Mouse (Mus musculus): ENCODE results near the gene Pitpnm3. TPM values are rescaled to one million over a fixed set of nuclear protein-coding genes. Genes with fewer than 3 reads are reported as not detected.

Gene Pitpnm3
- polyA plus RNA-seq, 1 experiment from 2014 or later, result 0.63 TPM

DNA sequence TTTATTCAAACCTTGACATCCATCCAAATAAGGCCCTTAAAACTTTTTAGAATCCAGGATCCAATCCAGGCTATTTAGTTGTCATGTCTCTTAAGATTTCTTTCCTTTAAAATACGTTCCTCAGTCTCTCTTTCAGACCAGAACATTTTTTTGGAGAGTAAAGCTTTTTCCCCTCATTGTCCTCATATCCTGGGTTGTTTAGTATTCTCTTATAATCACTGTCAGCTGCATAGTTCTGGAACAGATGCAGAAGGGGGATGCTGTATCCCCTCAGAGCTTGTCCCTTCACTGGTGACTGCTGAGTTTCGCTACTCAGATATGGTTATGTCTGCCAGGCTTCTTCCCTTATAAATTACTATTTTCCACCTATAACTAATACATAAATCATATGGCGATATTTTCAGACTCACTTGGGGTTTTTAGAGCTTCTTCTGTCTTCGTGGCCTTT, 20.4 kb upstream of the Pitpnm3 start:
- no peak overlapping the region for H3K9ac ChIP-seq
- H3K4me3 ChIP-seq, result no peak overlapping the region
- H3K4me1 ChIP-seq, result peaks cover 21% of the 10 kb centered on the region
- H3K9me3 ChIP-seq (replicated peaks), result no peaks in the 10 kb centered on the region
- H3K27ac ChIP-seq, result peak overlapping the region; percentile 7; the same call in 1 of the 2 replicates
- ATAC-seq, result no peak
- 72% methylated on average over 4 of the region's 4 CpGs for WGBS
- H3K36me3 ChIP-seq (ENCODE audit: poor library complexity, severe bottlenecking), result peaks cover 56% of the 10 kb centered on the region
- no peaks in the 10 kb centered on the region for H3K27me3 ChIP-seq
- H3K4me2 ChIP-seq, result no peak overlapping the region

DNA sequence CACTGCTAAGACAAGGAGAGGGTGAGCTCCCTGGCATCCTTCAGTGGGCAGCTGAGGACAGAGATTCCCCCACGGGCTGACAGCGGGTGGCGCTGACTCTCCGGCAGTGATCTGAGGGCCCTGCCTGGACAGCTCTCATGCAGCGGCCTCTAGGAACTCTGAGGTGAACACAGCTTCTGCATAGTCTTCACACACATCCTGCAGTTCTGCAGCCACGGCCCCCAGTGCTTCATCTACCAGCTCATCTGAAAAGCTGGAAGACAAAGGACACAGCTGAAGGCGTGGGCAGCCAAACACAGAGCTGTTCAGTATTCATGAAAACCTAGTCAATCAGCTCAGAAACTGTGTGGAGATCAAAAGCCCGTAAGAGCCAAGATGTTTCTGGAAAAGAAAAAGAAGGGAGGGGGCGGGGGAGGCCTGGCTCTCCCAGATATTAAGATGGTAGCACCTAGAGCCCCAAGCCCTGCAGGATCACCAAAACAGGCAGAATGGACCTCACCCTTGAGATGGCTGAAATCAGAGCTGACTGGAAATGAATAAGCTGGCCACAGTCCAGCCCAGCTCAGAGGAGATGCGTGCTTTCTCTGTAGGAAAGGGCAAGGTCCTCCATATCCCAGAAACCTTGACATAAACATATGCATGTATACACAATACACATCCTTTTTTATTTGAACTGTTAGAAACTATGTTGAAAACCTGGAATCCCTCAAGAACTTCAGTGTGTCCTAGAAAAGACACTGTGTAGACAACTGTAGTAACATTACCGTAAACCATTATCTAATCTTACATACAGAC, 19.8 kb upstream of the Pitpnm3 start:
- Histone ChIP-seq H3K4me1 (peaks cover 21% of the 10 kb centered on the region), H3K9ac (no peak overlapping the region), H3K4me2 (0 out of 2 replicates have a peak overlapping the region, but pooled peaks have one; percentile 17), H3K9me3 (replicated peaks) (no peaks in the 10 kb centered on the region), H3K36me3 (ENCODE audit: poor library complexity, severe bottlenecking) (peaks cover 56% of the 10 kb centered on the region), H3K4me3 (no peak overlapping the region), H3K27ac (peak overlapping the region; percentile 79), H3K27me3 (no peaks in the 10 kb centered on the region)
- ATAC-seq, result peak; percentile 58
- WGBS, result 45% methylated on average over 11 of the region's 11 CpGs

DNA sequence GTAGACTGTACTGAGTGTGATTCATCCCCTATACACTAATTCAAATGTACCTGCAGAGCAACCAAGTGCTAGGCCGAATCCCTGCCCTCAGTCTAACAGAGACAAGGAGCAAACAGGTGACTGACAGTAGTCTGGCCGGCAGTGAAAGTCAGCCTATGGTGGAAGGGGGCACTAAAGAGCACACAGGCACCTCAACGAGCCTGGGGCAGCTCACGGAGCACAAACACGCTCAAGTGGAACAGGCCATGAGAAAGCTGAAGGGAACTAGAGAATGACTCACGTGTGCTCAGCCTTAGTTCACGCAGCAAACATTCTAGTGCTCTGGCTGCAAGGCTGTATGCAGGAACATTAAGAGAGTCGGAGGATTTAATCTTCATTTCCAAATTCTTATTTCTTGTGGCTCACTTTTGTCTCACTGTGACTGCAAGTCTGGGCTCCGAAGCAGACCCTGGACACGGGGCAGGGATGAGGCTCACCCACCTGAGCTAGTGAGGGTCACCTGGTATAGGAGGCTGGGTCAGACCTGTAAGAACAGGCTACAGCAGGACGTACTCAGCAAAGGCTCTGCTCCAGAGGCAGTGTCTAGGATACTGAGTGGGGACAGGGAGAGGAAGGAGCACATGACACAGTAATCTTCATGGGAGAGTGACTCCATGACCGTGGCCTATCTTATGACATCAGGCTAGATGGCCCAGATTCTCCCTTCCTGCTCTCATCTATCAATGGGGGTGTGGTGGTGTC, 17.7 kb upstream of the Pitpnm3 start:
- 76% methylated on average over 12 of the region's 12 CpGs for WGBS
- Histone ChIP-seq H3K4me3 (no peak overlapping the region), H3K36me3 (ENCODE audit: poor library complexity, severe bottlenecking) (peaks cover 48% of the 10 kb centered on the region), H3K9ac (no peak overlapping the region), H3K4me1 (peaks cover 27% of the 10 kb centered on the region), H3K27me3 (no peaks in the 10 kb centered on the region), H3K27ac (no peak overlapping the region), H3K9me3 (replicated peaks) (no peaks in the 10 kb centered on the region), H3K4me2 (no peak overlapping the region)
- no peak for ATAC-seq

DNA sequence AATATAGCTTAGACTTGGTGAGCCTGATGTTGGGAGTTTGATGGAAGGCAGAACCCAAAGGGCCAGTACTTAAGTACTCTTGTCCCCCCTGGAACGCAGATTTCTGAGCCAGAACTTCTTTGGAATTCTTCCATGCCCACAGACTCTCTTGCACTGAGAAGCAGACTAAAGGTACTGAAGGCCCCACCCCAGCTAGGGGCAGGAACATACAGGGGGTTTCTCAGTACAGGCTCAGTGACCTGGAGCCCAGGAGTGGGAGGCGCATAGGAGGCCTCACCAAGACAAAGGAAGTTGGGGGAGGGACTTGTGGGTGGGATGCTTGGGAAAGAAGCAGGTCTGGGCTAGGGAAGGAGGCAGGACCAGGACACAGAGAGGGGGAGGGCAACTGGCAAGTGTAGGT, 15.5 kb upstream of the Pitpnm3 start:
- Histone ChIP-seq H3K4me2 (no peak overlapping the region), H3K9ac (no peak overlapping the region), H3K4me1 (peaks cover 32% of the 10 kb centered on the region), H3K9me3 (replicated peaks) (no peaks in the 10 kb centered on the region), H3K4me3 (no peak overlapping the region), H3K27ac (no peak overlapping the region), H3K36me3 (ENCODE audit: poor library complexity, severe bottlenecking) (peaks cover 28% of the 10 kb centered on the region), H3K27me3 (no peaks in the 10 kb centered on the region)
- ATAC-seq, result no peak
- WGBS, result 55% methylated on average over 2 of the region's 2 CpGs

DNA sequence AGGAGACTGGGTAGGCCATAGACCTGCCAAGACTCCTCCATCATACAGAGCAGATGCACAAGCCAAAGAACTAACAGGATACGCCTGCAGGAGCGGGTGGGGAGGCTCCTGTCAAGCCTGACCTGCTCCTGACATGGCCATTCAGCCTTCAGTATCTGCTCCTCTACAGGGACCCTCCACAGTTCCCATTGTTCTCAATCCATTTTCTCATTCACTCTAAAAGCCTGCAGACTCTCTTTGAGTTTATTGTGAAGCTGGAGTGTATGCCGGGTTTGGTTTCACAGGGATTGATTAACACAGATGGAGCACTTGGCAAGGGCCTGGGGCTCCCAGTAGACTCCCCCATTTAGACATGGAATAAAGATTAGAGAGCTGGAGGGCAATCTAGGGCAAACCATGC, 12.3 kb upstream of the Pitpnm3 start:
- H3K4me1 ChIP-seq, result peaks cover 24% of the 10 kb centered on the region
- no peak overlapping the region for H3K4me2 ChIP-seq
- H3K27ac ChIP-seq, result peak overlapping the region; percentile 31; the same call in 1 of the 2 replicates
- ATAC-seq, result peak; percentile 73
- H3K36me3 ChIP-seq (ENCODE audit: poor library complexity, severe bottlenecking), result peaks cover 8% of the 10 kb centered on the region
- no peaks in the 10 kb centered on the region for H3K9me3 ChIP-seq (replicated peaks)
- 3% methylated on average over 3 of the region's 3 CpGs for WGBS
- H3K4me3 ChIP-seq, result no peak overlapping the region
- no peaks in the 10 kb centered on the region for H3K27me3 ChIP-seq
- no peak overlapping the region for H3K9ac ChIP-seq

DNA sequence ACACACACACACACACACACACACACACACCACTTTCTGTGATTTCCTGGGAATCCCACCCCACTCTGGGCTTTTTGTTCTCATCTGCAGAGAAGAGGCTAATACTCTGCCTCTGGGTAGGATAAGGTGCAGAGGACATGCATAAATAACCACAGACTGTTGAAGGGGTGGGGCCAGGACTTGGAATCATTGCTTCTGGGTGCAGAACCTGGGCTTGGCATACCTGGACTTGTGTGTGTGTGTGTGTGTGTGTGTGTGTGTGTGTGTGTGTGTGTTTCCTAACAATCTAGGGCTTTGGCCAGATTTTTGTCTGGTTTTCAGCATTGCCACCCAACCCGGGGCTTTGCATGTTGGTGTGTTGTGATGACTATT, 10.3 kb upstream of the Pitpnm3 start:
- no peak overlapping the region for H3K4me2 ChIP-seq
- no peak for ATAC-seq
- WGBS, result 93% methylated on average over 1 of the region's 1 CpGs
- no peaks in the 10 kb centered on the region for H3K27me3 ChIP-seq
- peaks cover 31% of the 10 kb centered on the region for H3K4me1 ChIP-seq
- peaks cover 4% of the 10 kb centered on the region; the same call in 1 of the 2 replicates for H3K36me3 ChIP-seq (ENCODE audit: poor library complexity, severe bottlenecking)
- H3K27ac ChIP-seq, result no peak overlapping the region
- no peak overlapping the region for H3K9ac ChIP-seq
- no peak overlapping the region for H3K4me3 ChIP-seq
- H3K9me3 ChIP-seq (replicated peaks), result no peaks in the 10 kb centered on the region

DNA sequence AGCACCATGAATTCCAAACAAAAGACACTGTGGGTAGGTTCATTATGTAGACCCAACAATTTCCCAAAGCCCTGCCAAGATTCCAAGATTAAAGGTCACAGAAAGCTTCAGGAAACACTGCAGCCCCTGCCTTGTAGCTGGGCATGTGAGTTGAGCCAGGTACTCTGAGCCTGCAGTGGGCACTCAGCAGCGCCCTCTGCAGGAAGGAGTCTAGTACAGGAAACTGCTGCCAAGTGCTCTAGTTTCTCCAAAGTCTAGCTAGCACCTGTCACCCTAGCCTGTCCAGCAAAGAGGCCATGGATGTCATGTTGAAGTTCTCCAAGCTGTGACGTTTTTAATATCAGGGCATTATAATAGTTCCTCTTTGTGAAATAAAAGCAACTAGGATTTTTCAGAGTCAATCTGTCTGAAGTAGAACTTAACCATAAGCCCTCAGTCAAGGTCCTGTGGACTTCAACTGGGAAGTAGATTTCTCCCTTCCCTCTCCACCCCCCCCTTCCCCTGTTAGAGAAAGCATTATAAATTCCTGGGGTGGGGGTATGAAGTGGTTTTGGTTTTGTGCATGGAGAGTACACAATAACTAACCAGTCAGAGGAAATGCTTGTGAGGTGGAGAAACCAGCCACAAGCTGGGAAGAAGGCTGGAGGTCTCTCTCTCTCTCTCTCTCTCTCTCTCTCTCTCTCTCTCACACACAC, 9.8 kb upstream of the Pitpnm3 start:
- WGBS, result 21% methylated on average over 2 of the region's 2 CpGs
- Histone ChIP-seq H3K4me1 (peaks cover 34% of the 10 kb centered on the region), H3K27ac (no peak overlapping the region), H3K36me3 (ENCODE audit: poor library complexity, severe bottlenecking) (peaks cover 4% of the 10 kb centered on the region; the same call in 1 of the 2 replicates), H3K9me3 (replicated peaks) (no peaks in the 10 kb centered on the region), H3K4me3 (no peak overlapping the region), H3K4me2 (no peak overlapping the region), H3K27me3 (no peaks in the 10 kb centered on the region), H3K9ac (no peak overlapping the region)
- ATAC-seq, result no peak

DNA sequence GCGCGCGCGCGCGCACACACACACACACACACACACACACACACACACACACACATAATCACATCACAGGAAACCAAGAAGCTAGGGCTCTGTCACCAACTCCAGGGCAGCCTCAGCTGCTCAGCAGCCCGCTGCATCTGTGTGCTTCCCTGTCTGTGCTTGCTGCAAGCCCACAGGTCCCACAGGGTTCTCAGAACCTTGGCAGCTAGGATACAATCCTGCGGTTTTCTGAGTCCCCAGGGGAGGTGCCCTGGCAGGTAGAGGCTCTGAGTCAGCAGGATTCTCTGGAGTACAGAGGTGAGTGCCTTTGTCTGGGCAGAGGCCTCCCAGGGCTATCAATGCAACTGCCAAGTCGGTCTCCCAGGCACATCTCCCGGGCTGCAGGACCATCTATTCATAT, 7.3 kb upstream of the Pitpnm3 start:
- no peaks in the 10 kb centered on the region for H3K9me3 ChIP-seq (replicated peaks)
- no peak overlapping the region for H3K4me3 ChIP-seq
- peak overlapping the region; percentile 18; the same call in 1 of the 2 replicates for H3K9ac ChIP-seq
- no peaks in the 10 kb centered on the region for H3K36me3 ChIP-seq (ENCODE audit: poor library complexity, severe bottlenecking)
- 23% methylated on average over 10 of the region's 10 CpGs for WGBS
- H3K27me3 ChIP-seq, result peaks cover 13% of the 10 kb centered on the region
- no peak overlapping the region for H3K27ac ChIP-seq
- no peak overlapping the region for H3K4me2 ChIP-seq
- ATAC-seq, result no peak
- H3K4me1 ChIP-seq, result peaks cover 24% of the 10 kb centered on the region

DNA sequence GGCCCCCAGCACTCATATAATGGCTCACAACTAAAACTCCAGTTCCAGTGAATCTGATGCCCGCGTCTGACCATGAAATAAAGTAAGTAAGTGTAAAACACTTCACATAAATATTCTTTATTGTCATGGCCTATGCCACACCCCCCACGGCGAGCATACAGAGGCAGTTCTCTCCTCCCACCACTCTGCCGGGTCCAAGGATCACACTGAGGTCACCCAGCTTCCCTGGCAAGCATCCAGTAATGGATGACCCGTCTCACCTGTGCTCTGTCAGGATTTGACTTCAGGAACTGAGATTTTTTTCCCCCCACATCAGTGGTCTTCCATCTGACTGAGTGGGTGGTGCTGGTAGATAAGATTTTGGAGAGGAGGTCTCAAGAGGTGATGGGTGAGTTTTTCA, 4.6 kb upstream of the Pitpnm3 start:
- Histone ChIP-seq H3K4me3 (no peak overlapping the region), H3K4me1 (peaks cover 26% of the 10 kb centered on the region), H3K9me3 (replicated peaks) (no peaks in the 10 kb centered on the region), H3K27me3 (peaks cover 39% of the 10 kb centered on the region), H3K4me2 (no peak overlapping the region), H3K36me3 (ENCODE audit: poor library complexity, severe bottlenecking) (no peaks in the 10 kb centered on the region), H3K9ac (no peak overlapping the region), H3K27ac (no peak overlapping the region)
- no peak for ATAC-seq
- 71% methylated on average over 6 of the region's 6 CpGs for WGBS

DNA sequence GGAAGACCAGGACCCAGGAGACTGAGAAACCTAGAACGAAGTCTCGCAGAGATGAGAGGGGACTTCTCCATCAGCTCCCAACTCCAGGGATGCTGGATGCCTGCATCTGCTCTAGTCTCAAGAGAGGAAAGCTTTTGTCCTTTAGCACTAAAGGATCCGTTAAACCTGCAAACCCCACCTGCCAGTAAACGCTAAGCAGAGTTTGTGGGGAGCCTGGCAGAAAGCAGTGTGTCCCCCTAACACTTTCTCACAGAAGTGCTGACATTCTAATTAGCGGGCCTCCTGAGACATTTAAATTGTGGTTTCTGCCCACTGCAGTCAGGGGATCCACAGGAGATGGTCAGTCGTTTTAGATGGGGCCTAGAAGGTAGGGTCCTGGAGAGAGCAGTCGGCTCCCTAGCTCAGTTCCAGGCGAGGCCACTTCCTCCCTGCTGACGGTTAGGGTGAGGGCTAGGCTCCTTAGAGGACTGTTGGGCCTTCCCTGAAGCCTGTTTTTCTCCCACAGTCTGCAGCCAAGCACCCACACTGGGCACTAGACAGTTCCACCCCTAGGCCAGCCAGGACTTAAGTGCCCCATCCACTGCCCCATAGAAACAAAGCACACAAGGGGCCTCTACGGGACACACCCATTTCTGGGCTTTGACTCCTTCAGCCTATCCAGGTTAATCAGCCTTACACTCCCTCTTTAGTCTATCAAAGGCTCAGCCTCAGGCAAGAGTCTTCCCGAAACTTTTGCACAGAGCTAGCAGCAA, 829 bp upstream of the Pitpnm3 start:
- peaks cover 77% of the 10 kb centered on the region for H3K27me3 ChIP-seq
- H3K36me3 ChIP-seq (ENCODE audit: poor library complexity, severe bottlenecking), result no peaks in the 10 kb centered on the region
- 22% methylated on average over 11 of the region's 11 CpGs for WGBS
- no peak for ATAC-seq
- H3K4me1 ChIP-seq, result peaks cover 30% of the 10 kb centered on the region
- no peaks in the 10 kb centered on the region for H3K9me3 ChIP-seq (replicated peaks)
- peak overlapping the region; percentile 63 for H3K4me3 ChIP-seq
- peak overlapping the region; percentile 78 for H3K9ac ChIP-seq
- H3K4me2 ChIP-seq, result peak overlapping the region; percentile 99
- no peak overlapping the region for H3K27ac ChIP-seq

DNA sequence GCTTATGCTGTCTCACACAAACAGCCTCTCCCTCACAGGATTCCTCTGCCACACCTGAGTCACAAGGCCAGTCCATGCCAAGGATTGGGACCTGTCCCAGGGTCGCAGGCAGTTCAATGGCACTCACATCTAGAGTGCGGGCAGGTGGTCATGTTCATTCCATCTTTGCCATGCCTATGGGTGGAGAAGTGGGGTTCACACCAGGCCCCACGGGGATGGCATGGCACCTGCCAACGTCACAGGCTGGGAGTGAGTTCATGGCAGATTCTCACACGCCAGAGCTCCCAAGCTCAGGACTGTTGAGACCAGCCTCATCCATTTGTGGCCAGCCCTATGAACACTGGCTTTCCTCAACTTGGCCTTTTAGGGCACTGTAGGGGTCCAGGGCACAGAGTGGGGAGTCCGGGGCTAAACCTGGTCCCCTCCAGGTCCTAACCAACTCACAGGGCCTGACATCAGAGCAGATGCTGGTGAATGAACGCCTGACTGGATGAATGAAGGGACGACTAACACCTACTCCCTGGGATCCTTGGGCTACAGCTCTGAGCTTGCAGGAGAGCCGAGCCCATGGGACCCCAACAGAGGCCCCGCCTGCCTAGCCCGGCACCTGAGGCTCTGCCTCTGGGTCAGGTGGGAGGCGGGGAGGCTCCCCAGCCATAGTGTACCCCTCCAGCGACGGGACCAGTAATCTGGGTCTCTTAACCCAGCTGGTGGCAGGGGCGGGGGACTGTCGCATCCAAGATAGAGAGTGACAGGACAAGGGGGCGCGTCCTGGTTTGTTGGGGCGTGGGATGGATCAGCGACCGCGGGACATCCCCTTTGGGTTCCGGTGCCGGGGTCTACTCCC, 819 bp downstream of the Pitpnm3 start:
- ATAC-seq, result 0 out of 2 replicates have a peak, but pooled peaks have one; percentile 17
- Histone ChIP-seq H3K4me2 (peak overlapping the region; percentile 99), H3K27me3 (peaks cover 83% of the 10 kb centered on the region), H3K36me3 (ENCODE audit: poor library complexity, severe bottlenecking) (no peaks in the 10 kb centered on the region), H3K9me3 (replicated peaks) (no peaks in the 10 kb centered on the region), H3K9ac (peak overlapping the region; percentile 78), H3K4me3 (peak overlapping the region; percentile 63), H3K4me1 (peaks cover 33% of the 10 kb centered on the region), H3K27ac (no peak overlapping the region)
- WGBS, result 16% methylated on average over 24 of the region's 24 CpGs

Data from forebrain, embryonic 13.5 days (tissue).